Mouse (Mus musculus): ENCODE measurements around the gene Prkar1b.

DNA sequence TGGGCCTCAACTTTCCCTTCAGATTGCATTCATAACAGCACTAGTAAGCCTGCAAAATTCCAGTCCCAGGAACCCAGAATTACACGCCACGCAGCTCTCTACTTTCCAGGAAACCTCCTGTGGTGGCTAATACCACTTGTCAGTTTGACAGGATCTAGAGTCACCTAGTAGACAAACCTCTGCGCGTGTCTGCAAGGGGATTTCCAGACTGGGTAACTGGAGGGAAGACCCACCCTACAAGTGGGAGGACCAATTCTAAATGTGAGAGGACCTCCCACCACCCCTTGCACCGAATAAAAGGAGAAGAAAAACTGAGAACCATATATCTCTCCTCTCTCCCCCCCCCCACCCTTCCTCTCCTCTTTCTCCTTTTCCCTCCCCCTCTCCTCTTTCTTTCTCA is 103.2 kb downstream of the Prkar1b start:
- TF ChIP-seq CTCF (IDR thresholded peaks at IDR 0.05; ENCODE audit: extremely low read depth, insufficient read length, insufficient replicate concordance, low read depth, low read length): no peak
- no peak for TF ChIP-seq POLR2A (IDR thresholded peaks at IDR 0.05; ENCODE audit: low read depth, low read length)

Measured in small intestine, adult 2 months (tissue).